Mouse (Mus musculus): ENCODE data around the gene Fam110a. TPM values are rescaled to one million over a fixed set of nuclear protein-coding genes. Genes with fewer than 3 reads are reported as not detected.
A peak's percentile ranks its signal among the peaks of the same experiment; 100 is the strongest.

Gene Fam110a
- polyA plus RNA-seq, 1 experiment = 19.9 TPM

DNA sequence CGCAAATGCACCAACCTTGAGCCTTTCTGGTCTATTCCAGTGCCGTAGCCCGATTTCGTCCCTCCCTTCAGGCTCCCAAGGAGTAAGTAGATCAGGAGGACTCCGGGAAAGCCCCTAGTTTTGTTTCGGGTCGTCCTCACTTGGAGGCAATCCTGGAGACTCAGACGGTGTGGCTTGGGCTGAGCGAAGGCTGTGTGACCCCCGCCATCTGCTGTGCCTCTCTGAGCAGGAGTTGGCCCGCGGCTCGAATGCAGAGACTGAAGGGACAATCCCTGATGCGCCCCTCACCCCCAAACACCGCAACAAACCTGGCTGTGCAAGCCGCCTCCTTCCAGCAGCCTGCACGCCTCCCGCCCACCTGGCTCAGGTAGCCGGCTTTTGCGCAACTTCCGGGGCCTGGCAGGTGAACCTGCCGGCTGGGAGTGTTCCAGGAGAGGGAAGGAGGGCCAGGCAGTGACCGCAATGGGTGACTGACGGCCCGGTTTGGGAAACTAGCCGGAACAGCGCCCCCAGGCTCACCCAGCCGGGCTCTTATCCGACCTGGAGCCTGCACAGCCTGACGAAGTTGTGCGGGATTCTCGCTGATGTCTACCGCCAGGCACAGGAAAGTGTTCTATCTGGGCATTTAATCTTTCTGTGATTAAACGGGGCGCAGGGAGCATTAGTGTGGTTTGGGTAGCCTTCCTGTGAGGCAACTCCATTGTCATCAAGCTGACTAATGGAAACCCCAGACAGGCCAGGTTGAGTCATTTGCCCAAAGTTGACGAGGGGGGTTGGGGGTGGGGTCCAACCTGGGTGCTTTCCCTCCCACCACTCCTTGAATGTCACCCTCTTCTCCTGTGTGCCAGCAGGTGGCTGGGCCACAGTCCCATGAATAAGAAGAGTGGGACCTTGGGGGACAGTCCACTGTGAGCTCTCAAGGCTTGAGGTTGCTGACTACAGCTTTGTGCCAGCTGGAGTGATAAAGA, 6.1 kb downstream of the Fam110a start:
- Histone ChIP-seq H3K27ac (ENCODE audit: insufficient read depth, low read depth, low read length) (peak overlapping the region; percentile 22; the same call in 1 of the 2 replicates), H3K4me3 (ENCODE audit: insufficient read depth, low read length) (peak overlapping the region; percentile 54), H3K4me1 (ENCODE audit: control insufficient read depth, insufficient read depth, low read length) (peaks cover 45% of the 10 kb centered on the region)
- no peak; the same call in 1 of the 2 replicates for TF ChIP-seq CTCF (IDR thresholded peaks at IDR 0.05; ENCODE audit: low read depth, low read length)
- no peak for TF ChIP-seq POLR2A (IDR thresholded peaks at IDR 0.05; ENCODE audit: borderline replicate concordance, low read depth, low read length)

DNA sequence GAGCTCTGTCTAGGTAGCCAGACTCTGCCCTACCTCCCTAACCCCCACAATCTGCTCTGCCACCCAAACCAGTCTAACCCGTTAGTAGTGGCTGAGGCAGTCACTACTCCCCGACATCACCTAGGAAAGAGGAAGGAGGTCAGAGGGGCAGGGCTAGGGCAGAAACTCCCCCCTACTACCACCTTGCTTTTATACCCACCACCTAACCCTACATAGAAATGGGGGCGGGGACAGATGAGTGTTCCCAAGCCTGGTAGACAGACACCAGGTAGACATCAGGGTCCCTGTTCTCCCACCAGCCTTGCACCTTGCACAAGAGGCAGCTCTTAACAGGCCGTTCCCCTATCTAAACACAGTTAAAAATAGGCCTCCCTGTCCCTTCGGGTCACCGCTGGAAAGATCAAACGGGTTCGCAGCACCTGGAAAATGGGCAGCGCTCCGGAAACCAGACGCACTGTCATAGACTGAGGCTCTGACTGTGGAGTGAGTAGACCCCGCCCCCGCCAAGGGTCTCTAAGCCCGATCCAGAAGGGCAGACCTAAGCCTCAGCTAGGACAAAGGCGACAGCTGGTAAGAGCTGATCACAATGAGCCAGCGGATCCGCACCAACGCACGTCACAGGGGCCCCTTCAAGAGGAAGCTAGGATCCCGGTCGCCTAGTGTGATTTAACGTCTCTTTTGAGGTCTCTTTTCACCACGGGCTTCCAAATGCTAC, 7.0 kb downstream of the Fam110a start:
- TF ChIP-seq CTCF (IDR thresholded peaks at IDR 0.05; ENCODE audit: low read depth, low read length) (no peak), POLR2A (IDR thresholded peaks at IDR 0.05; ENCODE audit: borderline replicate concordance, low read depth, low read length) (no peak)
- peaks cover 41% of the 10 kb centered on the region for H3K4me1 ChIP-seq (ENCODE audit: control insufficient read depth, insufficient read depth, low read length)
- peak overlapping the region; percentile 22; the same call in 1 of the 2 replicates for H3K27ac ChIP-seq (ENCODE audit: insufficient read depth, low read depth, low read length)
- H3K4me3 ChIP-seq (ENCODE audit: insufficient read depth, low read length) = peak overlapping the region; percentile 54

DNA sequence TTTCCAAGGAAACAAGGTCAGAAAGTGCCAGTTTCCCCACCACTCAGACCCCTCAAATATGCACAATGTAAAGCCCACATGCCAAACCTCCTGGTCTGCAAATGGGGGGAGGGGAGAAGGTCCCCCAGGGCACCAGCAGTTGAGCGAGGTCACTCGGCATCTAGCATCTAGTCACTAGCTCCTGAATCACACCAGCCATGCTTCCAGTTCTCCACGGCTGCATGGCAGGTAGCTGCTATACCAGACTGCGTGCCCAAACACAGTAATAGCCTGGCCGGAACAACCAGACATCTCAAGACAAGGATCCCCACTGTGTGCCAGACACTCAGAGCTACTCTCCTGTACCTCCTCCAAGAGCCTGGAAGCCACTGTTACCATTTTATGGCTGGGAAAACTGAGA, 8.3 kb downstream of the Fam110a start:
- Histone ChIP-seq H3K4me3 (ENCODE audit: insufficient read depth, low read length) (no peak overlapping the region), H3K27ac (ENCODE audit: insufficient read depth, low read depth, low read length) (no peak overlapping the region), H3K4me1 (ENCODE audit: control insufficient read depth, insufficient read depth, low read length) (peaks cover 40% of the 10 kb centered on the region)
- TF ChIP-seq POLR2A (IDR thresholded peaks at IDR 0.05; ENCODE audit: borderline replicate concordance, low read depth, low read length) (no peak), CTCF (IDR thresholded peaks at IDR 0.05; ENCODE audit: low read depth, low read length) (no peak)

DNA sequence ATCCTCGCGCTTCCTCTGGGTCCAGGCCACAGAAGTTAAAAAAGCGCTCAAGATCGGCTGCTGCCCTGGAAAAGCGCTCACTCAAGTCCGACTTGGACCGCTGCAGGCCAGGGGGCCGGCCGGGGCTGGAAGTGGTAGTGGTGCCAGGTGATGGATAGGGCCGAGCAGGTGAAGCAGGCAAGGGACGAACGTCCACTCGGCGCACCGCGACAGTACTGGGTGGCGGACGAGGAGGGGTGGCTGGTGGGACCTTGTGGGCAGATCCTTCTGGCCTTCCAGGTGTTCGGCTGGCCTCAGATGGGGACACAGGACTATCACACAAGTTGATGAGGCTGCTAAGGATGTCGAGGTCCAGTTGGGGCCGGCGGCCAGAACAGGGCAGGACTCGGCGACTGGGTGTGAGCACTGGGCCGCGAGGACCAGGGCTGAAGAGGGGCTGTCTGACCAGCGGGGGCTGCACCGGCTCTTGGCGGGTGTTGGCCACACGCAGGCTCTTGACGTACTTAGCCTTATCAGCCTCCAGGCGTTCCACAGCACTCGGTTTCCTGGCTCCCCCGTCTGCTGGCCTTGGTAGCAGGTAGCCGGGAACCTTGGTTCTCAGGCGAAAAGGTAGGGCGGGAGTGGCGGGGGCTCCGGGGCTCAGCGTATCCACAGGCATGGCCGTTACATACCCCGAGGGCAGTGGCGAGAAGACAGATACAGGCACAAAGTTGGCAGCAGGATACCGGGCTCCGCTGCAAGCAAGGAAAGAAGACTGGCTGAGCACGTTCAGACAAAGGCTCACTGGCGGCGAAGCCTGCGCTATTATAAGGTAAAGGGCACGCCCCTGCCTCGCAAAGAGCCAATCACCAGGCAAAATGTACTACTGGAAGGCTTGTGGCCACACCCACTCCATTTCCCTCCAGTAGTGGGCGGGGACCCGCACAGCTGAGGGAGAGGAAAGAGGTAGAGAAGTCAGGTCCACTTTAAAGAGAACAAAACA, 9.5 kb downstream of the Fam110a start:
- TF ChIP-seq CTCF (IDR thresholded peaks at IDR 0.05; ENCODE audit: low read depth, low read length) (no peak), POLR2A (IDR thresholded peaks at IDR 0.05; ENCODE audit: borderline replicate concordance, low read depth, low read length) (no peak)
- no peak overlapping the region for H3K4me3 ChIP-seq (ENCODE audit: insufficient read depth, low read length)

DNA sequence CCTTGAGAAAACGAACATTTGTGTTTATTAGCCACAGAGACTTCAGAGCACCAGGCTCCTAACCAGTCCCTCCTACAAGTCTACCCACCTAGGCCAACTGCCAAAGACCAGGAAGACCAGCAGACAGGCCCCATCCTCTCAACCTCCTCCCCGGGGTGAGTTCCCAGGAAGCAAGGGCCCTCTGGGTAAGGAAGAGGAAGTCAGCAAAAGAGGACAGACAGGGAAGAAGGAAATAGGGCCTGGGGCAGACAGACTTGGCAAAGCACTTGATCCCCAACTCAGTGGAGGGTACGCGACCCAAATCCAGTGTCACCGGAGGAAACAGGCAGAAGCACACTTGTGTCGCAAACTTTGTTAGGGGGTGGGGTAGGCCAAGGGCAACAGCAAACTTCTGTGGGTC, 10.6 kb downstream of the Fam110a start:
- H3K27ac ChIP-seq (ENCODE audit: insufficient read depth, low read depth, low read length) = no peak overlapping the region
- H3K4me1 ChIP-seq (ENCODE audit: control insufficient read depth, insufficient read depth, low read length) = peaks cover 37% of the 10 kb centered on the region
- TF ChIP-seq CTCF (IDR thresholded peaks at IDR 0.05; ENCODE audit: low read depth, low read length) = no peak
- no peak for TF ChIP-seq POLR2A (IDR thresholded peaks at IDR 0.05; ENCODE audit: borderline replicate concordance, low read depth, low read length)
- H3K4me3 ChIP-seq (ENCODE audit: insufficient read depth, low read length) = no peak overlapping the region

More for the DNA sequence above, 9.5 kb downstream of the Fam110a start:
- Histone ChIP-seq H3K4me1 (ENCODE audit: control insufficient read depth, insufficient read depth, low read length) (peaks cover 40% of the 10 kb centered on the region), H3K27ac (ENCODE audit: insufficient read depth, low read depth, low read length) (no peak overlapping the region)

DNA sequence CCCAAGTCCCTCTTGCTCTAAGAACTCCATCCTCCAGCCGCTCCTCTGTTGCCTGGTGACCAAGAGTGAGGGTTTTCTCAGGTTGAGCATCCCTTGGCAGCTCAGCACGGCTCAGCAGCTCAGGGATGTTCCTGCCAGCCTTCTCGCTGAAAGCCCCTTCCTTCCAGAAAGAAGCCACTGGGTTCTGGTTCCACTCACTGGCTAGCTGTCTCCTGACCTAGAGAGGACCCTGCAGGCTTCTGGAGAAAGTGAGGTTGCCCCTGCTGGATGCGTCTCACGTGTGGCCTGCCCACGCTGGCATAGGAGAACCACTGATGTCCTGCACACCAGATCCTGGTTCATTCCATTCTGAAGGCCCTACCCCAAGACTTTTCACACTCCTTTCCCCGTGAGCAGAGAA, 11.0 kb downstream of the Fam110a start:
- no peak overlapping the region for H3K4me3 ChIP-seq (ENCODE audit: insufficient read depth, low read length)
- H3K4me1 ChIP-seq (ENCODE audit: control insufficient read depth, insufficient read depth, low read length) = peaks cover 33% of the 10 kb centered on the region
- TF ChIP-seq POLR2A (IDR thresholded peaks at IDR 0.05; ENCODE audit: borderline replicate concordance, low read depth, low read length) (no peak), CTCF (IDR thresholded peaks at IDR 0.05; ENCODE audit: low read depth, low read length) (no peak)
- no peak overlapping the region for H3K27ac ChIP-seq (ENCODE audit: insufficient read depth, low read depth, low read length)

DNA sequence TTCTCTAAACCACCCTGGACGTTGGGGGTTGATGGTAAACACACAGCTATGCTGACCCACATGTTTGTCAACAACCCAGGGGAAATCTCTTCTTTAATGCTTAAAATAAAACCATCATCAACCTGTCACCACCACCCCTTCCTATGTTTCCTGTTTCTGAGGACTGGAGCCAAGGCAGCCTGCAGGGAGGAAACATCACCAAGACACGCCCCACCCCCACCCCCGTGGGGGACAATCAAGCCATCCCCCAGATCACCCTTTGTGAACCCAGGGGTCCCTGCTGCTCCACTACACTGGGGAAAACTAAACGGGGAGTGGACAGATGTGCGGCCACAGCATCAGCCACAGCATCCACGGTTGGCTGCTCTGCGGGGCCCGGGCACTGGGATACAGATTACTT, 11.6 kb downstream of the Fam110a start:
- TF ChIP-seq CTCF (IDR thresholded peaks at IDR 0.05; ENCODE audit: low read depth, low read length) (no peak), POLR2A (IDR thresholded peaks at IDR 0.05; ENCODE audit: borderline replicate concordance, low read depth, low read length) (no peak)
- Histone ChIP-seq H3K27ac (ENCODE audit: insufficient read depth, low read depth, low read length) (no peak overlapping the region), H3K4me1 (ENCODE audit: control insufficient read depth, insufficient read depth, low read length) (peaks cover 30% of the 10 kb centered on the region), H3K4me3 (ENCODE audit: insufficient read depth, low read length) (no peak overlapping the region)

DNA sequence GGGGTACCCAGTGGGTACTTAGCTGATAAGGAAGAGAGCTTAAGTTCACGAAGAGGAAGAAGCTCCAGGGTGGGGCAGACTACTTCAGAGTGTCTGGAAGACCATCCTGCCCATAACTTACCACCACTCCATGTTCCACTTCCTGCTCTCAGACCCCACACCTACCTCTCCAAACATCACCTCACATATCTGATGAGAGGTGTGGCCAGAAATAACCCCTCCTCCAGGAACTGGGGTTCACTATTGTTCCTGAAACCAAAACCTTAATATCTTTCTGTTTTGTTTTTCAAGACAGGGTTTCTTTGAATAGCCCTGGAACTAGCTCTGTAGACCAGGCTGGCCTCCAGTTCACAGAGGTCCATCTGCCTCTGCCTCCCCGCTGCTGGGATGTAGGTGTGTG, 12.2 kb downstream of the Fam110a start:
- no peak overlapping the region for H3K27ac ChIP-seq (ENCODE audit: insufficient read depth, low read depth, low read length)
- no peak overlapping the region for H3K4me3 ChIP-seq (ENCODE audit: insufficient read depth, low read length)
- peaks cover 26% of the 10 kb centered on the region for H3K4me1 ChIP-seq (ENCODE audit: control insufficient read depth, insufficient read depth, low read length)

DNA sequence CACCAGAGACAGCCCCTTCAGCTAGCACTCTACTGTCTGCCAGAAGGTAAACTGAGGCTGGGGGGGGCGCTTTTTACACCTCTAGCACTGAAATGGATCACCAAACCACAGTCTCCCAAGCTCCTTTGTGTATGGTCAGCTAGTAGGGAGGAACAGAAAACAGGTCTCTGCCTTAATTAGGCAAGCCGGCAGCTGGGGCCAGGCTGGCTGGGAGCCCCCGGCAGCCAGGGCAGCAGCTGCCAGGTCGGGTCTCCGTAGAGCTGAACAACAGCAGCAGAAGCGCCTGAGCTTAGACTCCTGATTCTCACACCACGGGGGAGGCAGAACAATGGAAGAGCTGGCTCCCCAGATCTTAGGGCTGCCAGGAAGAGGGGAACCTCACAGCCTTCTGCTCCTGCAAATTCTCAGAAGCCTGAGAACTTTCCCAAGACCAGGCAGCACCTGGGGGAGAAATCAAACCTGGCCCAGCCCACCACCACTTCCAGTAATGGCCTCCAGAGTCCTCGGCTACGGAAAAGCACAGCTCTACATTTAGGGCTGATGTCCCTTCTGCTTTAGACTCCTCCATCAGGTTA, 12.8 kb downstream of the Fam110a start:
- TF ChIP-seq POLR2A (IDR thresholded peaks at IDR 0.05; ENCODE audit: borderline replicate concordance, low read depth, low read length) (no peak), CTCF (IDR thresholded peaks at IDR 0.05; ENCODE audit: low read depth, low read length) (no peak)
- Histone ChIP-seq H3K4me1 (ENCODE audit: control insufficient read depth, insufficient read depth, low read length) (peaks cover 21% of the 10 kb centered on the region), H3K27ac (ENCODE audit: insufficient read depth, low read depth, low read length) (no peak overlapping the region), H3K4me3 (ENCODE audit: insufficient read depth, low read length) (no peak overlapping the region)

More for the DNA sequence above, 12.2 kb downstream of the Fam110a start:
- TF ChIP-seq POLR2A (IDR thresholded peaks at IDR 0.05; ENCODE audit: borderline replicate concordance, low read depth, low read length) (no peak), CTCF (IDR thresholded peaks at IDR 0.05; ENCODE audit: low read depth, low read length) (no peak)
